Mouse (Mus musculus) adrenal gland, adult 8-10 months (tissue): Measurements from ENCODE around the gene Enpp4. TPM values are rescaled to one million over a fixed set of nuclear protein-coding genes. Genes with fewer than 3 reads are reported as not detected.
A peak's percentile ranks its signal among the peaks of the same experiment; 100 is the strongest.

Experiments used
- DNase-seq: peaks from one replicate; pipeline ENCODE4 v3.0.0; 2022
- total RNA-seq, 4 experiments: library from RNA; stranded (reverse); gene quantifications; 2 replicates each; pipeline ENCODE4 v1.2.4; 2022

Gene Enpp4
- total RNA-seq, 4 experiments from 2014 or later: 13.4 to 19.0 (median 16.0) TPM

GRCm38 (mm10) chr17:44090916-44091315 lies 14.7 kb downstream of the Enpp4 start:
- no peak for DNase-seq

- no peak for DNase-seq
Measured at GRCm38 (mm10) chr17:44088226-44088625, 17.4 kb downstream of the Enpp4 start.

GRCm38 (mm10) chr17:44083156-44083555 lies 22.5 kb downstream of the Enpp4 start:
- DNase-seq: no peak

GRCm38 (mm10) chr17:44078631-44079350 lies 26.8 kb downstream of the Enpp4 start, which contains the start of gene Enpp5:
TSS of gene Enpp5 (plus strand) at chr17:44078813.
- peak; percentile 82 for DNase-seq

- no peak for DNase-seq
Measured at GRCm38 (mm10) chr17:44077843-44078160, 27.8 kb downstream of the Enpp4 start.

- no peak for DNase-seq
Measured at GRCm38 (mm10) chr17:44077146-44077842, 28.3 kb downstream of the Enpp4 start.

- no peak for DNase-seq
Measured at GRCm38 (mm10) chr17:44076051-44076680, 29.4 kb downstream of the Enpp4 start.

- no peak for DNase-seq
Measured at GRCm38 (mm10) chr17:44075601-44076000, 30.0 kb downstream of the Enpp4 start.

- no peak for DNase-seq
Measured at GRCm38 (mm10) chr17:44071680-44072079, 33.9 kb downstream of the Enpp4 start.

- DNase-seq: no peak
Measured at GRCm38 (mm10) chr17:44068876-44069275, 36.7 kb downstream of the Enpp4 start.

GRCm38 (mm10) chr17:44061289-44061890 lies 44.2 kb downstream of the Enpp4 start:
- no peak for DNase-seq

GRCm38 (mm10) chr17:44060781-44061180 lies 44.8 kb downstream of the Enpp4 start:
- no peak for DNase-seq

GRCm38 (mm10) chr17:44058145-44058544 lies 47.5 kb downstream of the Enpp4 start:
- DNase-seq: no peak

- no peak for DNase-seq
Measured at GRCm38 (mm10) chr17:44057123-44057522, 48.5 kb downstream of the Enpp4 start.

GRCm38 (mm10) chr17:44053427-44053826 lies 52.2 kb downstream of the Enpp4 start:
- no peak for DNase-seq

Other genes with a start within 250 kb of the Enpp4 start
- 100 to 1,000 TPM in 1 of 4 experiments, 10 to 100 TPM in 3; 57.2 to 102 (median 78.0) TPM for gene Enpp5, start 27.0 kb downstream of the Enpp4 start, total RNA-seq
- gene Clic5, start 82.8 kb upstream of the Enpp4 start, total RNA-seq: 10 to 100 TPM in 3 of 4 experiments, 1 to 10 TPM in 1; 9.6 to 20.2 (median 13.6) TPM